Mouse (Mus musculus) frontal cortex, postnatal 10 days (tissue): Measurements from ENCODE around the gene Sun2.

Experiments used
- DNase-seq, 2 experiments: peaks; one replicate each; pipeline ENCODE4 v3.0.0; 2022; ENCODE audit warnings: low spot score in 2 of 2, mixed read lengths in 1 of 2

Sun2 gene

DNA sequence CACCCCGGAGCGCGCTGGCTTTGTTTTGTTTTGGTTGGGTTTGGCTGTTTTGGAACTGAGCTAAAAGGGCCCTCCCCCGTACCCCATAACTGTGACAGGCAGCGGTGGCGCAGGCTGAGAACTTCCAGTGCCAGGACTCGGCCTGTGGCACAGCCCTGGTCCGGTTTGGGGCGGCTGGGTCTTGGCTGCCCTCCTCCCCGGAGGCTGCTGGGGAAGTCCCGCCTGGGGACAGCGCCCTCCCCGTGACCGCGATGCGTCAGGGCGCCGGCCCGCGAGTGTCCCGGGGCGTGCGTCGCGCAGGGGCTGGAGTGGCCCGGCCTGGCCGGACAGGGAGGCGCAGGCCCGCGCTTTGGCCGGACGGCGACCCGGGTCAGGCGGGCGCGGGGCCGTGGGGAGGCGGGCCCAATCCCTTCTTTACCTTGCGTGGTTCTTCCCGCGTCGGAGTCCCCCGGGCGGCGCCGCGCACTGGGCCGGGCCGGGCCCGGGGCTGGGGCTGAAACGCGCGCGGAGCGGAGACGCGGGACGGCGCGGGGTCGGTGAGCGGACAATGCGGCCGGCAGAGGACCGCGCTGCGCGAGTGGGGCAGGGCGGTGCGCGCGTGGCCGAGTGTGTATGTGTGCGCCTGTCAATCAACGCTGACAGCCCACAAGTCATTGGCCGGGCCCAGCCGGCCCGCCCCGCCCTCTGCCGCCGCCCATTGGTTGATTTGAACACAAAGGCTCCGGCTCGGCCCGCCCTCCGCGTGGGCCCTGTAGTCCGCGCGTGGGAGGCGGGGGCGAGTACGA lies at the start of gene Sun2:
Gene Sun2, minus strand, starts transcription at position 616 of the 785 bp plus-strand sequence.
- peak; percentile 86 to 89 for DNase-seq

DNA sequence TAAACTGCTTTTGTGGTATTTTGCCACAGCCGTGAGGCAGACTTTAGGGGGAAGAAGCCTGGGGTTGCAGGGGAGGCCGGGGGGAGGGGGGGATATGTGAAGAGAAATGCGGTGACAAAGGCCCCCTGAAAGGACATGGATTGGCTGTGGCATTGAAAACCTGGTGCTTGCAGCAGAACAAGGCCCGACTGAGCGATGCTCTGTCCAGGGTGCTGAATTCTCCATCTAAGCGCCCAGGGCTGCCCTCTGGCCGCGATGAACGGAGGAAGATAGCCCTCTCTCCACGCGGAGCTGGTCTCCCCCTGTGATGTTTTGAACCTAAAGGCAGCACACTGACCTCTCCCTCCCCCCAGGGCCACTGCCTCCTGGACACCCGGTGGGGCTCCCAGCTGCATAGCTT lies 49.2 kb upstream of the Sun2 start:
- no peak for DNase-seq

DNA sequence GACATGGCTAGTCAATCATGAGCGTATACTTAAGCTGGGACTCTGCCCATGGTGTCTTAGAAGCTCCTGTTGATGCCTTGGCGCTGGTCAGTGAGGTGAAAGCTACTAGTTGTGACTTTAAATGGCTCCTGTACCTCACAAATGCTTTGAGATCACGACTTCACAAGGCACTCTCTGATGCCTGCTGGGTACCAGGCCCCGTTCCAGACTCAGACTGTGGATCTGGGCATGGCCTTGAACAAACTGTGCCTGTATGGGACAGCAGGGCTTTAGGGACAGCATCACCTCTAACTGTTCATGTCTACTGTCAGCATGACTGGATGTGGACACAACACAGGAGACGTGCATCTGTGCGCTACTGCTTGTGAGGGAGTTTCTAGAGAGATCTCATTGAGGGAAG lies 48.6 kb upstream of the Sun2 start:
- DNase-seq: no peak

DNA sequence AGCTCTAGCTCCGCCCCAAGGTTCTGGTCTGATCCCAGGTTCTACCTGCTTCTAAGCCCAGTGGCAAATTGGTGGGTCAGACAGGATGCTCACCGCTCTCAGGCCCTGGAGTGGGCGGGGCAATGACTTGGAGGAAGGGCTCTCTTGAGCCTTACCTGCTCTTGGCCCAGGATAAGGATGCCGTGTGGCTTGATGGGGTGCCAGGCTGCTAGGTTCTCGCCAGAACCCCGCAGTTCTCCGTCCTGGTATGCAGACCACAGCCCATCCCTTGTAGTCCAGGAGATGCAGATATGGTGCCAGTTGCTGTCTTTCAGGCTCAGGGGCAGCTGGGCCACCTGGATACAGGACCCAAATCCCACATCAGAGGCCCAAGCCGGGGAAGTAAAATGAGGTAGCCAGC lies 47.8 kb upstream of the Sun2 start:
- DNase-seq: no peak

DNA sequence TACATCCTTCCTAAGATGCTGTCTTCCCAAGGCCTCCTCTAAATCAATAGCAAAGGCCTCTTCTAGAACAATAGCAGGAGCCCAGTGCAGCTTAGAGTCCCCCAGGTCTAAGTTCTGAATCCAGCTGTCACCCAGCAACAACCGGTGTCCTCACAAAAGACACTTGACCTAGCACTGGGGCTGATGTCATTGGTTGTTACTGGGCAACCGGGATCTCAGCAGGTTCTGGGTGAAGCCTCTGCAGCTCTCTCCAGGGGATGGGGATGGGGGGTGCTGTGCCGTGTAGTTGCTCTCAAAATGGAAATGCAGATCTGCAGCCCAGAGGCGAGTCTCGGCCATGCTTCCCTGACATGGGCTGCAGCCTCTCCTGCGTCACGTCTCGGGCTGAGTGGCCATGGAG lies 45.5 kb upstream of the Sun2 start:
- DNase-seq: no peak

DNA sequence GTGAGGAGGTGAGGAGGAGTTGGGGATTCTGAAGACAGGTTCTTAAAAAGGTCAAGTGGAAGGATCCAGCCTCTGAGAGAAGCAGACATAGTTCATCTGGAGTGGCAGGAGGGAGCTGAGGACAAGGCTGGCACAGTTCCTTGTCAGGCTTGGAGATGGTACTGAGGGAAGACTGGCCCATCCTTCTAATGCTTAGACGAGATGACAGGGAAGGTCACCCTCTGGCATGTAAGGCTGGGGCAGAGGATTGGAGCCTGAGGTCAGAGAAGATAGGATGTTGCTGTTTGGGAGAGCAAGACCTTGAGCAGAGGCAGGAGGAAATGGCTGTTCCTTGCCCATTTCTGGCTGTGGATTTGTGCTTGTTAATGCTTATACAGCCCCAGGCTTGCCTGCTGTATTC lies 42.7 kb upstream of the Sun2 start:
- peak in 1 of 2 experiments; percentile 6 for DNase-seq

DNA sequence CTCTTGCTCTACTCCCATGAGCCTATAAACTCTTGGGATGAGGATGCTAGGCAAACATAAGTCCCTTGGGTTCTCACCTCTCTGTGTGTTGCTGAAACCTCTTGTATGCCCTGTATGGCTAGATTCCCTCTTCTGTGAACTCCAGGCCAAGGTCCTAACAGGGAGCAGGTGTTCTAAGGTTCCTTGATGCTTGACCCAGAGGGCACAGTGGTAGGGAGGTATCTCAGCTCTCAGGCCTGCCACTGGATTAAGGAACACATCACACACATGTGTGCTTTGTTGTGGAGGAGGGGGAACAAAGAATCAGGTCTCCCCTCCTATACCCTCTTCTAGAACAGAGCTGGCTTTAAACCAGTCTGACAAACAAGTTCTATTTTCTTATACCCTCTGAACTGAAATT lies 35.4 kb upstream of the Sun2 start, which contains the start of gene Dnal4:
Gene Dnal4, minus strand, starts transcription at position 101 of the 400 bp plus-strand sequence.
- DNase-seq: no peak

DNA sequence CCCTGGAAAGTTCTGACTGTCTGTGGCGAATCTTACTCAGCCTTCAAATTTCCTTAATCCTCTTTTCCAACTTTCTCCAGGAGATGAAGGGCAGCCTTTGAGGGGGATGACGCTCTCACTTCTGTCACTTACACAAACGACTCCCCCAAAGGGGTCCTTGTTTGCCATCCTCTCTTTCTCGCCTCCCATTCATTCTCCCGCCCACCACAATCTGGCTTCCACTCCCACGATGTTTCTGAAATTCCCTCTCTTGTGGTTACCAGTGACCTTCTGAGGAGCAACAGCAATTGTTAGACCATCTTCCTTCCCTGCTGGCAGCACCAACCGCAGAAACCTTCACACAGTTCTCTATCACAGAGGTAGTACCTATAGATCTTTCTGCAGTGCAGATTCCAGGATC lies 33.3 kb upstream of the Sun2 start:
- DNase-seq: no peak

DNA sequence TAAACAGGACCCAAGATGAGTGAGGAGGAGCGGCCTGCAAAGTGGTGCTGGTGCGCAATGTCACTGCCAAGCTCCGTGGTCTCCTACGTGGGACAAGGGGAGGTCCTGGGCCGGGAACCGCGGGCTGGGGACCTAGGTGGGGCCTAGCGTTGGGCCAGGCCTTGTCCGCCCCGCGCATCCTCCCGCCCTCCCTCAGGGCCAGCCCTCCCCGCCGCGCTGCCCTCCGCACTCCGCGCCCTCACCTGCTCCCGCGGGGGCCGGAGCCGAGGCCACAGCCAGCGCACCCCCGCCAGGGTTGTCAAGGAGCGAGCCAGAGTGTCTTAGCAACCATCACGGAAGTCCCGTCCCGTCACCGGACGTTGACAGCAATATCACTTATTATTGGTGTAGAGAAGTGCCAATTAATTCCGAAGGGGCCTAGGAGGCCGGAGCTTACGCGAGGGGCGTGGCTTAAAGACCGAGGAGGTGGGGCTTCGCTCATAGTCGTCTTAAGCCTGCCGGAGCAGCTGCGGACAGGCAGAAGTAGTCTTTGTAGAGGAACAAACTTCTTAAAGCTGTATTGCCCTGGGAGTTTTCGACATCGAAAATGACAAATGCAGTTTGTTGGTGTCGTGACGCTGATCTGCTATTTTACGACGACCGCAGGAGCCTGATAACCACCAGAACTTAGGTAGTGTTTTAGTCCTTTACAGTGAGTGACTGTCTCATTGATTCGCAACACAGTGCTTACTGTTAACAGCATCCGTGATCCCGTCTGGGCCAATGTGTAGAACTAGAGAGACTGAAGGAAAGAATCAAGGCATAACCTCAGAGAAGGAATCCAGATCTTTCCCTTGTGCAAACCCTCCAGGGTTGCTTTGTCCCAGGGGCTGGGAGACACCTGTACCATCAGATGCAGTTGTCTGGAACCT lies 32.0 kb upstream of the Sun2 start:
- DNase-seq: peak; percentile 96

DNA sequence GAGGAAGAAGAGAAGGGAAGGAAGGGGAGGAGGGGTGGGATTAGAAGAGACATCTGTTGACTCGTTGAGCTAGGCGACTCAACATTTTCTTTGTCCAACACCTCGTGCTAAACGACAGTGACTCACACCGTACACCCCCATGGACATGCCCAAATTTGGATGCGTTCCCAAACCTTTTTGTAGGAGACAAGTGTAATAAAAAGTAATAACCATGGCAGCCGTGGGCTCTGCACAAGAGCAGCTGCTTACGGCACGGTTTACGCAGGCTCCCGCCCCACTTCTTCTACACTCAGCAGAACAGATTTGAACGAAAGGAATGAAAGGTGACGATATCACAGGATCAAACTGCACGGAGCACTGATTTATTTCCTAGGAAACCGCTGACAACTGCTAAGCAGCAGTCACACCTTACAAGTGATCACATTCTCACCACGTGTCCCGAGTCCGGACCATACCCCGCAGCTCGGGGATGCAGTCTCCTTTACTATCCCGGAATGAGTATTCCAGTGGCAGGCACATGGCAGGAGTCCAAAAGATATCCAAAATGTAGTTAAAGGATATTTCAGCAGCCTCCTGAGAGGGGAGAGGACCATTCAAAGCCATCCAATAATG lies 28.4 kb upstream of the Sun2 start:
- peak in 1 of 2 experiments; percentile 60 for DNase-seq

DNA sequence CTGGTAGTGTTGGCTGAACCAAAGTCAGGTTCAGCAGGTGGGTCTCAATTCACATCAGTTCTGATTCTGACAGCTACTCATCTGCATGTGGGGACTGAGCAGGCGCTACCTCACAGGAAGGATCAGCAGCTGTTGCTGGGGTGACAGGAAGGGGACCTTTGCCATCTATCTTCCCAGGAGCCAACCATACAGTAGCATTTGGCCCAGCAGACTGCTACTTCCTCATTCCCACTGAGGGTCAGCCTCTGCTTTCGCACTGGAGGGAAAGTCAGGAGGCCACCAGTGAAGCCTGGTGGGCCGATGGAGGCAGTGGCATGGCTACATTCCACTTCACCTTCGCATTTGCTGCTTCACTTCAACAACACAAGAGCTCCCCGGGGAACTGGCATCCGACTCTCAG lies 26.0 kb upstream of the Sun2 start:
- DNase-seq: no peak

DNA sequence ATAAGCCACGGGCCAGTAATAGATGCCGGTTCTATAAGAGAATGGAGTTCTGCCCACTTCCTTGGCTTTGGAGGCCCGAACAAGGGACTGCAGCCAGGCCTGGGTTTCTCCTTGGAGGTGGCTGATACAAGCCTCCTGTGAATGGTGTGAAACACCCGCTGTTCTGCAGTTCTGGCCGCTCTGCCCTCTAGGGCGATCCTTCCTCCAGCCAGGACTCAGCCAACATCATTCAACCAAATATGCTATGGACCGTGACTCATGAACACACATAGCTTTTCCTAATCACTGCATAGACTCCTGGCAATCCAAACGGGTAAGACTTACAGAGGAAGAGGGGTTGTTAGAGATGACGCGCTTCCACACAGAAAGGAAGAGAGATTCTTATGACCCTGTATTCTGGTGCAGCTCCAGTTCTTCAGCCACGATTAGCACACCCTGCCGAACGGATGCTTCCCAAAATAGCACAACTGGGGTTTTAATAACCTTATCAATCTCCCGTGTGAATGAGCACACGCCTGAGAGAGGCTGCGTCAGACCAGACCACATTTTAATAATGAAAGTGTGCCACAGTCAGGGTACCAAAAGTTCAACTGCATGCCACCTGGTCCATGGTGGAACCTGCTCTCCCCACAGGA lies 25.1 kb upstream of the Sun2 start:
- no peak for DNase-seq

DNA sequence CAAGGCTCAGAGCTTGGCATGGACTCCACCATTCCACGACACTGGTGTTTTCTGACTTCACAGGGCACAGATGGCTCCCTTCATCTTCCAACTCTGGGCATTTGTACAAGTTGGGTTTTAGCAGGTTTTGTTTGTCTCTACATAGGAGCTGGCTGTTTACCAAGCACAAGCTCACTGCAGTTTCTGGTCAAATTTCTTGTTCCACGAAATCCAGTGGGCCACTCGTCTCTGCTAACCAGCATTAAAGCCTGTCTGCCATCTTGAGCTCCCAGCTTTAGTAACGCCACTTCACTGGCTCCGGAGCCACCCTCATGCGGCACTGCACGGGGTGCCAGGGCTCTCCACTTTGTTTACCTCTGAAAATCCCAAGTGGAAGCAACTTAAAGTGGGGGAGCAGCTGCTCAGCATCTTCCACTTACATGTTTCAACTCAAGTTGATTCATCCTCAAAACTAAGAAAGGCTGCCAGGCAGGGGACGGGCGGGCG lies 24.3 kb upstream of the Sun2 start:
- DNase-seq: no peak

DNA sequence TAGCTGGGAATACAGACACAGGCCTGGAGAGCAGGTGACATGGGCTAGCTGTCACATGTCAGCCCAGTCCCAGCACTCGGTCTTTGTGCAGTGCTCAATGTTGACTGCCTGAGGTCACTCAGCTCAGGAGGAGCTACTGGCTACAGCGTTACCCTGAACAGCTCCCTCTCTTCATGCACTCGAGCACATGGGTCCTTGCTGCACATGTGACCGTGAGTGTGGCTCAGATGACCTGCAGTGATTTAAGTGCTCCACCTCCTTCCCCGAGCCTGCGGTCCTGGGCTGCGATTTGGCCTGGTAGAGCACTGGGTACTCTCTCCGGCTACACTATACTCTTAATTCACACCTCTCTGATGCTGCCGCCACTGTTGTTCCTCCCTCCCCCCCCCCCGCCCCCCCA lies 23.8 kb upstream of the Sun2 start:
- no peak for DNase-seq

DNA sequence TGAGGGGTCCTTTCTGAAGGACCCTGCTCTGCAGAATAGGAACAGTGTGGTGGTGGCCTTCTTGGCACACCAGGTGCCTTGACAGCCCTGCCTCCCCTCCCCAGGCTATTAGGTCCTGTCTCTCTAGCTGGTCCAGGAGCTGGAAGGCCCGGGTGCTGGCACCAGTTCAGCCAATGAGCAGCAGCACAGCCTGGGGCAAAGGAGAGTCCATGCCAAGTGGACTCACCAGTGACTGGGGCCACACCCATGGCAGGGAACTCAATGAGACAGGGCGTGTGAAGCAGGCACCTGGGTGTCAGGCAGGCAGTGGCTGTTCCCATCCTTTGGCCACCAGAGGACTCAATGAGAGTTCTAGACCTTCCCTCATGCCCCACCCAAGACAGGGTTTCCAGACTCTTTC lies 23.0 kb upstream of the Sun2 start:
- no peak for DNase-seq

DNA sequence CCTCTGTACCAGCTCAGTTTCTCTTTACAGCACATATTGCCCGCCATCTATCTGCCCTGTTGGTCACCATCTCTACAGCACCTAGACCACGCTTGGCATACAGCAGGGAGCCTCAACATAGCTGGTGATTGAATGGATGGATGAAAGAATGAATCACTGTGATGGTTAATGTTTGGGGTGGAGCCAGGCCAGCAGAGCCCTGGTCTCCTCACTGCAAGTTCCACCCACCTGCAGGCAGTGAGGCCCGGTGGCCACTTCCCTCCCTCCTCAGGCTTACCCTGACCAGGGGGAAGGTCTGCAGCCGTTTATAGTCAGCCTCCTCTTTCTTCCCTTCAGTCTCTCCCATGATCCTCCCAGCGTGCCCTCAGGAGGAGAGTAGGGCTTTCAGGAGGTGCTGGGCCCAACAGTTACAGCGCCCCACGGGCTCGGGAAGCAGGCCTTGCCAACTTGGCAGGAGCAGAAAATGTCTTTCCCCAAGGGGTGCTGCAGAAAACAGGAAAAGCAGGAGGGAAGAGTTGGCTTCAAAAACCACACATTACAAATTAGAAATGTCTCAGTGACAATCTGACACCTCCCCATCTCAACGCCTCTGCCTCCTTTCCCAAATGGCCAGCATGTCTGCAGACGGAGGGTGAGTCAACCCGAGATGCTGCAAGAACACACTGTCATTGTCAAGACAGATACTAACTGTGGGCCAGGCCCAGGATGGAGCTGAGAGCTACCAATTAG lies 22.4 kb upstream of the Sun2 start:
- DNase-seq: no peak

DNA sequence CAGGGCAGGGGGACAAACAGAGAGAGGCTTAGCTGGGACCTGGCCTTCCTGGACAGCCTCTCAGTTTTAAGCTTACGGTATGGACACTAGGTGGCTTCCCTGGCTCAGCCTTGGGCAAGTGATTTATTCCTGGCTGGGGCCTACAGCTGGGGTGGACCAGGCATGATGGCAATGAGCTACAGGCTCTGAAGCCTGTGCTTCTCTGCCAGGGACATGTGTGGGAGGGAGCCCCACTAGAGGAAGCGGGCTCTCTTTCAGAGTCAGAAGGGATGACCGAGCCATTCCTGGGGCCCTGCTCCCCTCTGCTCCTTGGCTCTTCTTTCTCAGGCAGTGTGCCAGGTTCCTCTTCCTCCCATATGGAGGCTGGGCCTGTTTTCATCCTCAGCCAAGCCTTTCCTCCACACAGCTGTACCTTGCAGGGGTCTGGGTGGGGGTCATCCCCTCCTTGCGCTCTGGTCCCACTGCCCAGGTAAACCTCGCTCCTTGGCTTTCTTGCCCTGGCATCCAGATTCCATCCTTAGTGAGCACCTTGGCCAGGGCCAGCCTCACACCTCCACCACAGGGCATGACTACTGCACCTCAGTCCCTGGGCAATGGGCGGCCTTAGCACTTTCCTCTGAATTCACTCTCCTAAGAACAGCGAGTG lies 21.4 kb upstream of the Sun2 start:
- no peak for DNase-seq

DNA sequence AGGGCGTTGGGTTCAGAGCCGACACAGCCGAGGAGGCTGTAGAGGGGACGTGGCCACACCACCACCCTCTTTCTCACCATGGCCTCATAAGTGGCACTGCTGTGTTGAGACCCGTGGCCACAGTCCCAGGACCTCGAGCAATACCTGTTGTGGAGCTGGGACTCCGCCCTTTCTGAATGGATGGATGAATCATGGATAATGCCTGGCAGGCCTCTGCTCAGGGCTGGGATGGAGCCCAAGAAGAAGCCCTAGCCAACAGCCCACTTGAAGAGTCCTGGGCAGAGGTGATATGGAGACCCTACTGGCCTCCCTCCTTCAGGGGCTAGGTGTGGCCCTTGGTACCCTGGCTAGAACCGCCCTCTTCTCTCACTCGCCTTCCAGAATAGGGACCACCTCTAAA lies 20.7 kb upstream of the Sun2 start:
- DNase-seq: no peak

DNA sequence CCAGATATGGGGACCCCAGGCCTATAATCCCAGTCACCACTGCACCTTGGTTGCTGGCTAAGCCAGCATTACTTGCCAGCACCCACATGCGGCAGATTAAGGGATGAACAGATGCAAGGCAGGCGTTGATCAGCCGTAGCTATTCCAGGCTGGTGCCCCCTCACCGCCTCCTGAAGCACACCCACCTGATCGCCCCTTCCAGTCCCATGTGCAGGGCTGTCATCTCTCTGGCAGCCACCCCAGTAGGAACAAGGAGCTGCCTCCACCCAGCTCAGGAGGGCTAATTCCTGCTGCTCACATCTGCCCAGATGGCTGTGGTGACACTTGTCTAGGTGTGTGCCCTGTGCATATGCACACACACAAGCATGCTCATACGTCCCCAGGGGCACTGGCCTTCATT lies 18.6 kb upstream of the Sun2 start:
- no peak for DNase-seq

DNA sequence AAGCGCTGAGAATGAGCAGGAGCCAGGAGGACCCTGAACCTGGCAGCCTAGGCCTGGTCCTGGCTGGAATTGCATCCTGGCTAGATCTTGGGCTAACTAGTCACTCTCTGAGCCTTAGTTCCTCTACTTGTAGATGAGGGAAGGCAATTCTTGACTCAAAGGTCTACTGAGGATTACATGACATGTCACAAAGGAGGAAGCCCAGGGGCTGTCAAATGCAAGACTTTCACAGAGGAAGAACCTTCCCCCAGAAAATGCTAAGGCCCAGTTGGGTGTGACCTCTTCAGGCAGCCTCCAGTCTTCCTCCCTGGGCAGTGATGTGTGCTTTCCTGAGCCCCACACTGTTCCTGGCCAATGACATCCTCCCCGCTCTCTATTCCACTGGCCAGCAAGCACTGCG lies 14.8 kb upstream of the Sun2 start:
- DNase-seq: no peak
